Mouse (Mus musculus): ENCODE results near the gene Dmrta1.
"Not testable (repeated sequence)": the region's sequence is repeated elsewhere in the genome, so short reads cannot be mapped to it uniquely, and the experiment has no call there.

Gene Dmrta1

GRCm38 (mm10) chr4:89679195-89679594 is at the start of gene Dmrta1:
Gene Dmrta1 (plus strand): TSS chr4:89679436.
- DNase-seq: no peak

GRCm38 (mm10) chr4:89630374-89631079 is 48.7 kb upstream of the Dmrta1 start:
- no peak for DNase-seq

GRCm38 (mm10) chr4:89631560-89631959 is 47.7 kb upstream of the Dmrta1 start:
- DNase-seq: no peak

DNA sequence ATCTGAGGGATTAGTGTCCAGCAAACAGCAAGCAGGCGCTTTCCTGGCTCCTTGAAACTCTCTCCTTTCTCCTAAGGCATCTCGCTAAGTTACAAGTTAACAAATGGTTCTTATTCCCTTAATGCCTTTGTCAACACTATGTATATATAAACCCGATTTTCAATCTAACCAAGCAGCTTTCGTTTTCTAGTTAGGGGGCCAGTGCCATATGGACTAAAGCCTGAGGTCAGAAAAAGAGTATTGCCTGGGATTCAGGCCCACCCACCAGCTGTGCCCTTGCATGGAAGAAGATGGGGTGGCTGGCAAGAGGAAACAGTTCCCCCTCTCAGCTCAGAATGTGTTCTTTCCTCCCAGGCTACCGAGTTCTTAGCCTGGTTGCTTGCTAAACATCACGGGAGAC is 40.6 kb upstream of the Dmrta1 start:
- no peak for DNase-seq

GRCm38 (mm10) chr4:89644235-89645115 is 34.8 kb upstream of the Dmrta1 start:
- DNase-seq: no peak

GRCm38 (mm10) chr4:89650352-89651311 is 28.6 kb upstream of the Dmrta1 start:
- DNase-seq: no peak

DNA sequence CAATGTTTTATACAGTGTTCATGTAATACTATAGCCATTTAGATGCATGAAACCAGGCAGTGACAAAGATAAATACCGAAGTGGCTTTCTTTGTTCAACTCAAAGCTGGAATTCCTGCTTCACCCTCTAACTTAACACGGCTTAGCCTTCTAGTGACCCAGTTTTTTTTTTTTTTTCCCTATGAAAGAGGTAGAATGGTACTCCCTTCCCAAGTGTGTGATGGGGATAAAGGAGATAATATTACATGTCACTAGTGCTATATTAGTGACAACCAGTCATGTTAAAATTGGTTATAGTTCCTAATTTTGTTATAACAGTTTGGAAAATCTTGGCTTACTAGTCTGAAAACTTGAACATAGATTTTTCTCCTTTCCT is 27.9 kb upstream of the Dmrta1 start:
- DNase-seq: no peak

DNA sequence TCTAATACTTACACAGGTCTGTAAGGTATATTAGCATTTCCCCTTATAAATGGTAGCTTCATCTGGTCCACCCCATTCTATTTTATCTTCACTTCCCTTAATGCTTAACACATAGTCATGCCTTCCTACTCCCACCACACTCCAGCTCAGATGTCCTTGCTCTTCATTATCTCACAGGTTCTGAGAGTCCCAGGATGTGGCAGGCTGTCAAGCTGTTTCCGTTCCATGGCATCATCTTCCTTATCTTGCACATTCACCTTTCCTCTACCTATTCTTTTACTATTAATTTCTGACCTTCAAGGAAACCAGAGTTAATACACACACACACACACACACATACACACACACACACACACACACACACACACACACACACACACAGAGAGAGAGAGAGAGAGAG is 27.5 kb upstream of the Dmrta1 start:
- no peak for DNase-seq

- DNase-seq: no peak
Measured at GRCm38 (mm10) chr4:89663406-89663805, 15.8 kb upstream of the Dmrta1 start.

DNA sequence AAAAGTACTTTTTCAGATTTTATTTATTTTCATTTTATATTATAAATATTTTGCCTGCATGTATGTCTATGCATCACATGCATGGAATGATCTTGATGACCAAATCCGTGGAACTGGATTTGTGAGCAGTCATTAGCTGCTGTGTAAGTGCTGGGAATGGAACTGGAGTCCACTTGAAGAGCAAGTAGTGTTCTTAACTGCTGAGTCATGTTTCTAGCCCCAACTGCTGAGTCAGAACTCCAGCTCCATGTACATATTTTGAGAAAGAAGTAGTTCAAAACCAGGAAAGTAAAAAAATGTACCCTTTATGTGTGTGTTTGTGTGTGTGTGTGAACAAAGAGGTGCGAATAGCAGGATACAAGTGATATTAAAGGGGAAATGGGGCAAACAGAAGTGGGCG is 4.5 kb upstream of the Dmrta1 start:
- no peak for DNase-seq

DNA sequence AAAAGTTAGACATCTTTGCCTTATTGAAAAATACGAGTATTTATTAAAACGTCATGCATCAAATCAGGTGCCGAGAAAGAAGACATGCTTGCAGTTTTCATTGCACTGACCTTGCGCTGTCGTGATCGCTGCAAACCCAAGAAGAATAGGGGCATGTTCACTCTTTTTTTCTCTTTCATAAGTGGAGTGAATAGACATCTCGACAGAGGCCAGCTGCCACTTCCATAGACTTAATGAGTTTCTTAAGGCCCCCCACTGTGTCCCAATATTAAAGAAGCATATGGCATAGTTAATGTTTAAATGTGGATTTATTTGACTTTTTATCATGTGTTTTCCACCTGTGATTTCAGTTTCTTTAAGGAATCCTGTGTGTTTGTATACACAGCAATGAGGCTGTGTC is 1.3 kb upstream of the Dmrta1 start:
- DNase-seq: no peak

- DNase-seq: no peak
Measured at GRCm38 (mm10) chr4:89678713-89679112, 523 bp upstream of the Dmrta1 start.

DNA sequence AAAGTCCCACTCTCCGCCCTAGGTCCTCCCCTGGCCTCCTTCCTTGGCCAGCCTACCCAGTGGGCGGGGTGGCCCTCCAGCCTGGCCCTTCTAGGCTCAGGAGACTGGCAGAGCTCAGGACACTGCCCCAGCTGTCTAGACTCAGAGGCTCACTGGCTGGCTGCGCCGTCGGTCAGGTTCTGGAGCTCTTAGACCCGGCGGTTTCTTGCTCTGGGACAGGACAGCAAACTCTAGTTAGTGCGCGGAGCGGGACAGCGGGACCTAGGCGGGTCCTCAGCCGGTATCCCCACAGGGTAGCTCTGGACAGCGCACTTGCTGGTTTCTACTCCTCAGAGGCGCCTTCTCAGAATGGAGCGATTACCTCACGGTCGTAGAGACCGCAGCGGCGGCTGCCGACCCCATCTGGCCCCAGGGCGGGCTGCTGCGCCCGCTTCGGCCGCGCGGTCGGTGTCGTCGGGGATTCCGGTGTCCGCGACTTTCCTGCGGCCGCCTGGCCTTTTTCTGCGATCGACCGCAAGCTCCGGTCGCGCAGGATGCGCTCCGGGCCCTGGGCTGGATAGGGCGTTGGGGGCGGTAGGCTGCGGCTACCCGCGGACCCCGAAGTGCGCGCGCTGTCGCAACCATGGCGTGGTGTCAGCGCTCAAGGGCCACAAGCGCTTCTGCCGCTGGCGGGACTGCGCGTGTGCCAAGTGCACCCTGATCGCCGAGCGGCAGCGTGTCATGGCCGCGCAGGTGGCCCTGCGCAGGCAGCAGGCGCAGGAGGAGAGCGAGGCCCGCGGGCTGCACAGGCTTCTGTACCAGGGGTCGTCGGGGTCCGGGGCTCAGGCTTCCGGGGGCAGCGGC is 8.9 kb downstream of the Dmrta1 start:
- peak; percentile 9 to 41 for DNase-seq

DNA sequence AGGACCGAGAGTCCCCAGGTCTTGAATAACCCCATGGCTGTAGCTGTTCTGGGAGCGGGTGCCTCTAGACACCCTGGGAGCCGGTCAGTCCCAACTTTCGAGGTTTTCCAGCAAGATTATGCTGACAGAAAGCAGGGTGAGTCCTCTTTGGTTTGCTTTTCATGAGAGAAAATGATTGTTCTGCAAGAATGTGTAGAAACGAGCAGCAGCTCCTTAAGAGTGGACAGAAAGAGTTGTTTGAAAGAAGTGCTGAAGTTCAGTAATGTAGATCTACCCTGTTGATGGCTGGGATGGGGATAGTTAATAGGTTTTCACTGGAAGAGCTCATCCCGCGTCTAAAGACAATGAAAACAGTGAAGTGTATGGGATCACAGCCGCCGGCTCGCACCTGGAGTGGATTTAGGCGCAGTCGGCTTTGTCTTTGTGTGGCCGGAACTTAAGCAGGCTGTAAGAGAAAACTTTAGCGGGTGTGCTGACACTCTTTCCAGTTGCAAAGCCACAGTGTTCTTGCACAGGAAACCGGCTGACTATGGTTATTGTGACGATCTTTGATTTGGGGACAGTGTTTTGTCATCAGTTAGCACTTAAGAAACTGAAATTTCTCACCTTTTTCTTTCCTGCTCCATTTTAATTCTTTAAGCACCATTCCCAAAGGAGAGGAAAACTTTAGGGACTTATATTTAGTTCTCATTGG is 9.7 kb downstream of the Dmrta1 start:
- no peak for DNase-seq

DNA sequence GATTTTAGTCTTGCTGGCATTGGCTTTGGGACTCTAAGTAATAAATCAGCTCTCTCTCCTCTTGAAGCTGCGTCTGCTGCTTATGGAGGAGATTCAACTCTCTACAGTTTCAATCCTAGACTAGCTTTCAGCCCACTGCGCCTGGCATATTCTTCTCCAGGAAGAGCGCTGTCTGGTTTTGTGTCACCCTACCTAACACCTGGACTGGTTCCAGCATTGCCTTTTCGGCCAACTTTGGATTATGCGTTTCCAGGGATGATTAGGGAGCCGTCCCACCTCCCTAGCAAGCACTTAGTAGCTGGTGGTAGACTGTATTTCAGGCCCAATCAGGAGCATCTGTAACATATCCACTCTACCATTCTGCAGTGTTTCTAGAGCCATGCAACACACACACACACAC is 12.7 kb downstream of the Dmrta1 start:
- no peak for DNase-seq

- DNase-seq: no peak
Measured at GRCm38 (mm10) chr4:89692780-89693179, 13.5 kb downstream of the Dmrta1 start.

GRCm38 (mm10) chr4:89695589-89695988 is 16.4 kb downstream of the Dmrta1 start:
- DNase-seq: no peak

DNA sequence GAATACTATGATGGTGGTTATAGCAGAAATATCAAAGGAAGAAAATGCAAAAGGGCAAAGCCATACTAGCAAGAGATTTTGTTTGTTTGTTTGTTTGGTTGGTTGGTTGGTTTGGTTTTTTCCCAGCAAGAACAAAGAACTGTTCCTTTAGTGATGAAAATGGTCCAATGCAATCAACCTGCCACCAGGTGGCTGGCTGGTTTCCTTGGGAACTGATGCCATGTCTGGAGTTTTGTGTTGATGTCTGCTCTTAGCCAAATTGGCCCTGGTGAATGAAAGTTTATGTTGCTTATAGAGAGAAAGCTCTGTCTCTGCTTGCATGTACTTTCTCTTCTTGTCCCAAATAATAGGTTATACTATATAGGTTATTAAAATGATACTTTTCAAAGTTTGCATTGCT is 18.7 kb downstream of the Dmrta1 start:
- no peak for DNase-seq

- DNase-seq: not testable (repeated sequence)
Measured at GRCm38 (mm10) chr4:89723526-89724190, 44.4 kb downstream of the Dmrta1 start.

All from lung, postnatal 4 days (tissue).